Mouse (Mus musculus): ENCODE measurements around the gene Tmem45b.
"Not testable (repeated sequence)": the region's sequence is repeated elsewhere in the genome, so short reads cannot be mapped to it uniquely, and the experiment has no call there.

Tmem45b gene

DNA sequence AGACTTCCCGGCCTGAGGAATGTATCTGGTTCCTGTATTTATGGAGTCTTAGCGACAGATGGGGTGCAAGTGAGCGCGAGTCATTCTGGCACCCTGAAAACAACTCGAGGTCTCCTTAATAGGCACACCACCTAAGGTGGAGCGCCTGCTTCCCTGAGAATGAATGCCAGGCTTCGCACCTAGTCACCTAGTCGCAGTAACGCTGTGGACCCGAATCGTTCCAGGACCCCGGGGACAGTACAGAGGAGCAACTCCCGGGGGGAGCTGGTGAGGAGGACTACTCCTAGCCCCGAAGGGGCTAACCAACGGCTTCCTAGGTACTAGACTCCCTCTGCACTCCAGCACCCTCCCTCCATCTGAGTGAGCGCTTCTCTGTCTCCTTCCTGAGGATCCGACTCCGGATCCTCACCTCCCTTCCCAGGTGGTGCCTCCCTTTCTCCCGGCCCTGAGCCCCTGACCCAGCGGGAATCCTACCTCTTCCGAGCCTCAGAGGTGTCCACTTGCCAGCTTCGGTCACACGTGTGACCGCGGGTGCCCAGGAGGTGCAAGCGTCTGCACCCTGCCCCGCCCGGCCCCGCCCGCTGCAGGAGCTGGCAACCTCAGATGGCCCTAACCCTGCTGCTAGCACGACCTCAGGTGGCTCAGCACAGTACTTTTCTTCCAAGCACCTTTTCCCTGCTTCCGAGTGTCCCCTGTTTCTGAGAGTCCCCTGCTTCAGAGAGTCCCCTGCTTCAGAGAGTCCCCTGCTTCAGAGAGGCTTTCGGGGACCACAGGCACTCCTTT is at the start of gene Tmem45b:
Tmem45b (minus strand) TSS at position 771 of the 783 bp plus-strand sequence.
- DNase-seq (ENCODE audit: extremely low spot score, low read depth, low spot score), result no peak

DNA sequence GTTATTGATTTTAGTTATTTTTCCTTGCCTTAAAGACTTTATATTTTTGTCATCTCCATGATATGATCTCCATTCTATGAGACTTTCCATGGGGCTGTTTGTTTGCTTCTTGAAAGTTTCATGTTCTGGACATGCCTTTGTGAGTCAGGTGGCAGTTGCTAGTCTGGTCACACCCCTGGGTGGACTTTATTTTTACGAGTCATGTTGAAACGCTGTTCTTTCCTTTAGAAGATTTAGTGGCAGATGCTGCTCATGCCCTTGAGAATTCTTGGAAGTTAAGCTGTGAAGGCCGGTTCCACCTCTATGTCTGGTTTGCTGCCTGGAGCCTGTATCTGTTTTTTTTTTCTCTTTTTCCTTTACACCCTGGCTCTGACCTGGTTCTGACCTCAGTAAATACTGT is 43.9 kb upstream of the Tmem45b start:
- DNase-seq (ENCODE audit: extremely low spot score, low read depth, low spot score), result no peak

DNA sequence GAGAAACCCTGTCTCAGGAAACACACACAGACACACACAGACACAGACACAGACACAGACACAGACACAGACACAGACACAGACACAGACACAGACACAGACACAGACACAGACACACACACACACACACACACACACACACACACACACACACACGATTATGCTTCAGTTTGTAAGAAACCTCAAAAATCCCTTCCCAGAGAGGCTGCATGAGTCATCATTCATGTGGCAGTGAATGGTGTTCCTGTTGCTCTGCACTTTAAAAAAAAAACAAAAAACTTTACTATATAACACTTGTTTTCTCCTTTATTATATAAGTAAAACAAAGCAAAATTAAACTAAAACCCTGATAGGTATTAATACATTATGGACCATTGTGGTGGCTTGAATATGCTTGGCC is 37.0 kb upstream of the Tmem45b start:
- DNase-seq (ENCODE audit: extremely low spot score, low read depth, low spot score), result not testable (repeated sequence)

DNA sequence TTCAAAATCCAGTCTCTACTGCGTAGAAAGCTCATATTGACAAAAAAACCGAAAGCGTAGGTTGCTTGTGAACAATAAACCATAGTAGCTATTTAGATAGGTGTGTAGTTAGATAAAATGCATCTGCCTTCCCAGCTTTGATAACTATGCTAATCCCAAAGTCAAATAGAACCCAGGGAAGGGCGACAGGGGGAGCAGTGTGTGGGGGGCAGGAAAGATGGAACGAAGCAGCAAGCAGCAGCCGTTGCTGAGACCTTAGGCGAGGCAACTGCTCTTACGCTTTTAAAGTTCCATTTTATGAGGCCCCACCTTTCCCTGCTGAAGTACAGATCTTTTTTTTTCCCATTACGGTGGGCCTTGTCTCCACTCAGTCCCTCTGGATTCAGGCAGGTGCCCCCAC is 1.1 kb downstream of the Tmem45b start:
- DNase-seq (ENCODE audit: extremely low spot score, low read depth, low spot score), result no peak

DNA sequence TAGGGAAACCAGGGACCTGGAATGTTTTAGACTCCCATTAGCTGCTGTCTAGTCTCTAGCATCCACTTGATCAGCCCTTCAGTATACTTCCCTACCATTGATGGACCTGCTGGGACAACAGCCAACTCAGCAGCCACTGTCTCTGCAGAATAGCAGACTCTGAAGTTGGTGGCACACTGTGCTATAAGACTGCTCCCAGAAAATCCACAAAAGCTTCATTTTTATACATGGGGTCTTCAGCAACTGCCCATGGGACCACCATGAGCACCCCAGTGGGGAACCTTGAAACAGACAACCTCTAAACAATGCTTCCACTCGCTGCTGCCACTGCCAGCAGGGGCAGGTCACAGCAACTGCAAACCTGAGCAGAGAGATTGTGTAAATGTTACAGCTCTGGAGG is 9.9 kb downstream of the Tmem45b start:
- DNase-seq (ENCODE audit: extremely low spot score, low read depth, low spot score), result no peak

DNA sequence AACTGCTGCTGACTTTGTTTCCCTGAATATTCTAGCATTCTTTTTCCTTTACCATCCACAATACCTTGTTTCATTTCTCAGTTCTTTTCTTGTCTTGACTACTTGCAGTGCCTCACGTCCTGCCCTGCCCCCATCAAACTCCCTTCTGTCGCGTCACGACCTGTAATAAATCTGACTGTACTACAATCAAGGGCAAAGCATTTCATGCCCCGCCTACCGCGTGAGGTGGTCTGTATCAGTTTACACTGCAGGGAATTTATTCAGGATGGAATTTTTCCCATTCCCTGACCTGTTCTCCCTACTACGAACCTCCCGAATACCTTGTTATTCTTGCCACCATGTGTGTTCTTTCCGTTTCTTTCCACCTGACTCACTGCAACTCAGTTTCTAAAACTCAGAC is 12.1 kb downstream of the Tmem45b start:
- DNase-seq (ENCODE audit: extremely low spot score, low read depth, low spot score), result no peak

DNA sequence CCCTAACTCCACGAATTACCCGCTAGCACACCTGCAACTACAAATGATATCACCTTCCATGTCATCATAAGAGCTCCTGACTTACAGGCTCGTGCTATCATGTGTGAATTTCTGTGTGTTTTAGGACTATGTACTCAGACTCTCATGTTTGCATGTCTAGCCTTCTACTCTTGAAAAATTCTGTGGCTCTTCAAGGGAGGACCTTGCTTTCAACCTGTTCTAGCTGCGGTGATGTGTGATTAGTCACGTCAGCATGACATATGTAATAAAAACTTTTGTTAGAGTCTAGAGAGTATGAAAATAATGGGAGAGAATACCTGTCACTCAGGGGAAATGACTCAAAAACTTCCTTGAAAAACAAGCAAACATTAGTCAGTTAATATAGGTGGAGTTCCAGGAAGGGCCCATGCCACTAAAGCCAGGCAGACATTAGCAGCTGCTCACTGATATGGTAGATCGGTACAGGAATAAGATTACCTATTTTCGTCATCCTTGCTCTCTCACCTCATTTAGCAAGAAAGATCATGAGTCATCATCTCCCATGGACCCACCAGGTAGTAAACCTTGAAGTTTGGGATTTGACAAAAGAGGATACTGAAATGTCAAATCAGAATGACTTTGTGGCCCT is 15.0 kb downstream of the Tmem45b start:
- DNase-seq (ENCODE audit: extremely low spot score, low read depth, low spot score), result no peak

DNA sequence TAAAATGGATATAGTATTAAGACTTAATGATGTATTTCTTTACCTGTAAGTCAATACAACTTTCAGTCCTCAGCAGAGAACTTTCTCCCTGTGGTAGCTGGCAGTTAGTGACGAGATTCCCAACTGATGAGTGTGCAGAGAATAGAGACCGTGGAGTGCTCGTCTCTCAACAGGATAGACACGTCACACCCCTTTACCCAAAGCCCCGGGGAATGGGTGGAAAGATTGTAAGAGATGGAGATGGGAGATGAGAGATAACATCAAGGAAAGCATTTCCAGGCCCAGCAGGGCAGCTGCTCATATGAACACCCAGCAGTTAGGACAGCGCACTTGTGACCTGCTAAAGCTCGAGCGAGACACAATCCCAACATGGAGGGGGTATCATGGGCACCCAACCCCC is 20.0 kb downstream of the Tmem45b start:
- DNase-seq (ENCODE audit: extremely low spot score, low read depth, low spot score), result no peak

DNA sequence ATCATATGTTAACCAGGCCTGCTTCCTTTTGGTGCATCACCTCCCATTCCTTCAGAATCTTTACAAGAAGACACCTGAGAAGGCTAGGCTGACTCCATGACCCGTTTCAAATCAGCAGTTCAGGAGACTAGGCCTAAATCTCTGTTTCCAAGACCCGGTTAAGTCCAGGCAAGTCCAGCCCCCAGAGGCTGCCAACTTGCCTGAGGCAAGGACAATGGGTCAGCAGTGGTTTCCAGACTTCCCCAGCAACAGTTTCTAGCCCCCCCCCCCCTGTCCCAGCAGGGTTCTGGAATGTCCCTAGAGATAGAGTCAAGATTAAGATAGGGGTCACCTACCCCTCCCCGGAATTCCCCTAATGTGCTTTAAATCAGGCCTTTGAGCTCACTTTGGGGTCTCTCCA is 22.8 kb downstream of the Tmem45b start:
- no peak for DNase-seq (ENCODE audit: extremely low spot score, low read depth, low spot score)

DNA sequence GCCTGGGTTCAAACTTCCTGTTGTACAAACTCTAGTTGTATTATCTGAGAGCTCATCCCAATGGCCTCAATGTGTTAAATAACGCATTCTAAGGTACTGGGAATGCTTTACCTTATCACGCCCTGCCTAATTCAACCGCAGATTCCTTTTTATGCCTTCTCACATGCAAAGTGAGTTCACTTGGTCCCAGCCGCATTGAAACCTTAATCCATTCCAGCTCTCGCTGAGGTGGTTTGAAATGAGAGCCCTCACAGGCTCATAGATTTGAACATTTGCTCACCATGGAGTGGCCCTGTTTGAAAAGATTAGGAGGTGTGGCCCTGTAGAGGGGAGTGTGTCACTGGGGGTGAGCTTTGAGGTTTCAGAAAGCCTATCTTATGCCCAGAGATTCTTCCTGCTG is 23.9 kb downstream of the Tmem45b start:
- DNase-seq (ENCODE audit: extremely low spot score, low read depth, low spot score), result no peak

DNA sequence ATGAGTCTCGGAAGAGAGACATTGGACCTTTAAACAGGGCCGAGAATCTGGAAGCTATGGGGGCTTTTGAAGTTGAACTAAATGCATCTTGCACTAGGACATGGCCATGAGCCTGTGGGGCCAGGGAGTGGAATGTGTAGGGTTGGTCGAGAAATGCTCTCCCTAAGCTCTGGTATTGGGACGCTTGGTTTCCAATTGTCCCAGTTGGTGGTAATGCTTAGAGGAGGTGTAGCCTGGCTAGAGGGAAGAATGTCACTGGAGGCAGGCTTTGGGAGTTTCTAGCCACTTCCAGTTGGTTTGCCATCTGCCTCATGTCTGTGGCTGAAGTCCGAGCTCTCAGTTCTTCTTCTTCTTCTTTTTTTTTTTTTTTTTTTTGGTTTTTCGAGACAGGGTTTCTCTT is 24.9 kb downstream of the Tmem45b start:
- DNase-seq (ENCODE audit: extremely low spot score, low read depth, low spot score), result no peak

DNA sequence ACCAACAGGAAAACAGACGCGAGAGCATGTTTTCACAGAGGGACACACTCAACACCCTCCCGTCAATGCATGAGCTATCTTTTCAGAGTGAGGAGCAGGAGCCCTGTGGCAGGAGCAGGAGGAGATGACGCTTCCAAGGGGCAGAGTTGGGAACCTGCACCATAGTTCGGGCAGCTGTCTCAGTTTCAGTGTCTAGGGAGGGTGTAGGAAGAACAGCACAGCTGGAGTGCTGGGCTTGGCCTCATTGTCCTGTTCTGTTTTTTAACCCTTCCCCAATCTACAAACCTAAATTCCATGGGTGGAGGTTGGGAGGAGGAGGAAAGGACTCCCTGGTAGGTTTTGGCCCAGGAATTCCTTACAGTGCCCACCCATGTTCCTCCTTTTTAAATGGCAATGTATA is 25.4 kb downstream of the Tmem45b start:
- no peak for DNase-seq (ENCODE audit: extremely low spot score, low read depth, low spot score)

DNA sequence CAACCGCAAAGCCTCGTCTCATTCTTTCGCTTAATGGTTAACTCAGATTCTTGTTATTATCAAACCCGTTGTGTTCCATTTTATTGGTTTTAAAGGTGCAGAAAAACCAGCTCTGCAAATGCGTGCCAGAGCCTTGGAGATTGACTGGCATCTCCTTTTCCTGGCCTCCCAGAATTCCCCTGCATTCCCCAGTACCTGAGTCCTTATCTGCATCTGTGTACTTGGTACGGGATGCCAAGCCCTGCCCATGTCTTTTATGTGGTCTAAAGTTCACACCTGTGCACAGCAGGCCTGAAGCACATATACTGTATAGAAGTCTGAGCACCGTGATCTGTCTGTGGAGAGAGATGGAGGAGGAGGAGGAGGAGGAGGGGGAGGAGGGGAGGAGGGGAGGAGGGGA is 26.4 kb downstream of the Tmem45b start:
- DNase-seq (ENCODE audit: extremely low spot score, low read depth, low spot score), result no peak

DNA sequence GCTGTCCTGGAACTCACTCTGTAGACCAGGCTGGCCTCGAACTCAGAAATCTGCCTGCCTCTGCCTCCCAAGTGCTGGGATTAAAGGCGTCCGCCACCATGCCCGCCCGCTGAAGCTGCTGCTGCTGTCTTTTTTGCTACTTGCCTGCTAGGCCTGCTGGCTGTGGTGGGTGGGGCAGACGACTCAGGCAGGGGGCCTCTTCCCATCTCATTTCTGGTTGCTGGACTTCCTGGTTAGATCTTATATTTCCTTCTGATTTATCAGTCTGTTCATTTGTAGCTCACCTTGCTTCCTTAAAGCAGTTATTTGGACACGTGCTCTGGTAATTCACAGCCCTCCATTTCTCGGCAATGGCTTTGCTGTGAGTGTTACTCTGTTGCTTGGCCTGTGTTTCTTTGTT is 28.8 kb downstream of the Tmem45b start:
- DNase-seq (ENCODE audit: extremely low spot score, low read depth, low spot score), result no peak

DNA sequence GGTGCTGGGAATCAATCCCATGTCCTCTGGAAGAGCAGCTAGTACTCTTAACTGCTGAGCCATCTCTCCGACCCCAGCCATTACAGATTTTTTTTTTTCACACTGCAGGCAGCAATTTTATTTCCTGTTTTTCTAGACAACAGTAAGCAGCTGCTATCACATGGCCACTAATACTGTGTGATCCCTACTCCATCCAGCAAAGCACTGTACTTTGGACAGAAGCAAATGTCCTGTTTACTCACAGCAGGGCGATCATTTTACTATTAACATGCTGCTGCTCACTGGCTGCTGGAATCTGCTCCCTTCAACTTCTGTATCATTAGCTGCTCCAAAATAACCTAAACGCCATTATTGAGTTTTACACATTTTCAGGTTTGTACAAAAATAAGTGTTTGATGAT is 30.8 kb downstream of the Tmem45b start:
- DNase-seq (ENCODE audit: extremely low spot score, low read depth, low spot score), result no peak

DNA sequence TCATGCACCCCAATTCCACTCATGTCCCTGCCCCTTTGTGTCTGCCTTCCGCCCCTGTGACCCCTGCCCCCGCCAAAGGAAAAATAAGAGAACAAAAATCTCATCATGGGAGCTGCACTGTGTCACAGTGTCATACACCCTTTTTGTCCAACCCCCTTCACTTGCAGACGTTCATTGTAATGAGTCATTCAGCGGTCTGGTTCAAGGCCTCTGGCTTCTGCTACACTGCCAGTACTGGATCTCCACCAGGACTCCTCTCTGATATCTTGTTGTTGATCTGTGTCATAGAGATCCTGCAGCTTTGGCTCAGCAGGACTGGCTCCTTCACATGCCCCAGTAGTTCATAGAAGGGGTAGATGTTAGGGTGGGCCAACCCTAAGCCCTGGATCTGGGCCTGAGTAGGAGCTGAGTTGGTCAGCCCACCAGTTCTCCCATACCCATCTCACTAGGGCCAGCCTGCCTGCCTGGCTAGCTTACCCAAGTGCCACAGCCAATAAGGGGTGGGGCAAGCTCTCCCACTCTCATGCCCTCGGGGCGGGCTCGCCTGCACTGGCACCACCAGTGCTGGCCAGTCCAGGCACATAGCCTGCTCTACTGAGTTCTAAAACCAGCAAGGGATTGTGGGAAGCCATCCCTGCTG is 31.8 kb downstream of the Tmem45b start:
- DNase-seq (ENCODE audit: extremely low spot score, low read depth, low spot score), result no peak

DNA sequence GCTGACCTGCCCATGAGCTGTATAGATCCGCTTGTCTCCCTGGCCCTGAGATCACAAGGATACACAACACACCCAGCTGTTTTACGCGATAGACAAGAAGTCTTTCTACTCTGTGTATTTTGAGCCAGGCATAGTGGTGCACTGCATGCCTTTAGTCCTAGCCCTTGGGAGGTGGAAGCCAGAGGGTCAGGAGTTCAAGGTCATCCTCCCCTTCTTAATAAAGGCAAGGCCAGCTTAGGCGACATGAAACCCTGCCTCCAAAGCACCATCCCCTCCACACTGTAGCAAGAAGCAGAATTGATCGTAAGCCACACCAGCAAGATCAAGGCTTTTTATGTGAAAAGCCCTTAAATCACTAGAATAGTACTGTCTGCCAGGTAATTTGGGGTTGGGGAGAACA is 32.5 kb downstream of the Tmem45b start:
- DNase-seq (ENCODE audit: extremely low spot score, low read depth, low spot score), result no peak

DNA sequence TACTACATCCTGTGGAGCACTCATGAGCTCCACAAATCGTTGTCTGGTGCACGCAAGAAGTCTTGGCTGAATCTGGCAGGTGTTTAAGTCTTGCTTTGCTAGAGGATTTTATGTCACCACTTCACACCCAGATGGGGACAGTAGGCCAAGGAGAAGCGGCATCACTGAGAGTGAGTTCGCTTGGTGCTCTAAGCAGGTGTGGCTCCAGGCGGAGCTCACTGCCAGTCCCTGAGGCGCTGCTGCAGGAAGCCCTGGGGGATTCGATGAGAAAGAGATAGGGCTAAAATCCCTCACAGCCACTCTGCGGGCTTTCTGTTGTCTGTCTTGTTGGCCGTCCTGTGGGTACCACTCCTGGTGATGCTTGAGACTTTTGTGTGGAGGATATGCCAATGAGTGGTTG is 34.3 kb downstream of the Tmem45b start:
- DNase-seq (ENCODE audit: extremely low spot score, low read depth, low spot score), result no peak

DNA sequence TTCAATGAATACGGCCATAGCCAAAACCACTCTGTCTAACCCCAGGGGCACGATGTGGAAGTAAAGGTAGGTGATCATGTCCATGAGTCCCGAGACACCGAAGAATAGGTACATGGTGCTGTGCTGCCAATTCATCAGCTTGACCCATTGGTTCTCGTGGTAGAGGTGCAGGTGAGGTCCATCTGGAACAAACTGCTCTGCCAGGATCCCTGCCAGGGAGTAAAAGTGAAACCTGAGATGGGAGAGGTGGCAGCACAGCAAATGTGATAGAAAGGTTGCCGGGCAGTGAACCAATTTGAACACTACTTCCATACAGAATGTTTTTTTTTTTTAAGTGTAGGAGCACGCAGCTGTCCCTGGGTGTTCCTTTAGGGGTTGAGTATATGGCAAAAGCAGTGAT is 35.3 kb downstream of the Tmem45b start:
- DNase-seq (ENCODE audit: extremely low spot score, low read depth, low spot score), result no peak

DNA sequence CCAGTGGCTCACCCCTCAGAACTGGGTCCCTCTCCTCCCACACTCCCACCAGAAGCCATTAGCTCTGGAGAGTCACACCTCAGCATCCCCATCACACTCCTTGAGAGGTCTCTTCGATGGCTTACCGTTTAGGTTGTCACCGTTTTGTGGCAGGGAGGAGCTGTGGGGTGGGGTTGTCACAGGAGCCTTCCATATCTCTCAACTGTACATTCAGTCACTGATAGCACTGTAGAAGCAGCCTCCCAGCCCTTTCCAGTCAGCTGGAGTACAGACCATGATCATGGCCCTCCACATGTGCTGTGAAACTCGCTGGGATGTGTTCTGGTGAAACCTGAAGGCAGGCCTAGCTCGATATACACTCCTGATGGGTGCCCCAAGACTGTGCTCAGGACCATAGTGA is 42.1 kb downstream of the Tmem45b start:
- DNase-seq (ENCODE audit: extremely low spot score, low read depth, low spot score), result no peak

DNA sequence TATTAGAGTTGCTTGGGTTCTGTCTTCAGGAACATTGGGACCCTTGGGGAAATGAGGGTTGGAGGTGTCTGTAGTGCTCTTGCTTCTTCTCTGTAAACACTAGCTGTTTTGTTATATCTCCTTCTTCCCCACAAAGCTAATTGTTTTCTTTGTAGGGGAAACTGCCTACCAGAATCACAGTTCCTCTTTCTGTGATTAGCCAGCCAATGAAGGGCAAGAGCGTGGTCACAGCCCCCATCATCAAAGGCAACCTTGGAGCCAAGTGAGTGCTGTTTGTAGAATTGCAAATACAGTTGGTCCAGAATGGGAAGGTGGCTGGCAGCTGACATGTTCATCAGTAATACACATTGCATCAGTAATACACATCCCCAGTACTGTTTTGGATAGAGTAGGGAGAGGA is 45.4 kb downstream of the Tmem45b start:
- DNase-seq (ENCODE audit: extremely low spot score, low read depth, low spot score), result no peak

DNA sequence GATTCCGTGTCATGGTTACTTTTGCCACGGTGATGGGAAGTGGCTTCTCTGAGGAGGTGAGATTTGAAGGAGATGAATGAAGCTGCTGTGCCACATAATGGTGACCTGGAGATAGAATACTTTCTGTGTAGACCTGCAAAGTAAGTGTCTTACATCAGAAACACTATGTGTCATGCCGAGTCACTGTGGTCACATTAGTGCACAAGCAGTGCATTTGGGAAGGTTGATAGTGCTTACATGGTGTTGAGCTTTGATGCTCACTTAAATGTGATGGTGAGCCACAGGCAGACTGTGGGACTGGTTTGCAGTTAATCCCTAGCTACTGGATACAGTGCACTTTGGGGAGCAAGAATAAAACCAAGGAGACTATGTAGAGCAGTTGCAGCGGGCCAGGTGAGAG is 52.1 kb downstream of the Tmem45b start:
- no peak for DNase-seq (ENCODE audit: extremely low spot score, low read depth, low spot score)
